Mouse (Mus musculus): ENCODE measurements around the gene Zfp141. TPM values are rescaled to one million over a fixed set of nuclear protein-coding genes. Genes with fewer than 3 reads are reported as not detected.
"Not testable (repeated sequence)": the region's sequence is repeated elsewhere in the genome, so short reads cannot be mapped to it uniquely, and the experiment has no call there.

Gene Zfp141
- 0.98 TPM in 1 of 2 replicates, not detected in the other for polyA plus RNA-seq (2012; ENCODE audit: insufficient read depth, low replicate concordance)

- H3K36me3 ChIP-seq (replicated peaks; ENCODE audit: low read length); H3K27me3 ChIP-seq (replicated peaks); H3K9me3 ChIP-seq: not testable (repeated sequence)
- Histone ChIP-seq H3K4me3 (replicated peaks) (peak within 1 kb of the TSS; percentile 93), H3K4me1 (peaks cover 37% of the 10 kb centered on the region)
- TF ChIP-seq FLI1 (IDR thresholded peaks at IDR 0.05; ENCODE audit: low read length) = peak; percentile 25; the same call in 1 of the 2 replicates
Measured at GRCm38 (mm10) chr7:42505588-42505987, at the start of gene Zfp141. Gene Zfp141 (minus strand): TSS chr7:42505740.

- TF ChIP-seq GATA1 (IDR thresholded peaks at IDR 0.05; ENCODE audit: borderline replicate concordance, low read length) = no peak
- no peak for TF ChIP-seq FLI1 (IDR thresholded peaks at IDR 0.05; ENCODE audit: low read length)
- Histone ChIP-seq H3K9me3 (peaks cover 9% of the 10 kb centered on the region), H3K4me1 (no peaks in the 10 kb centered on the region), H3K36me3 (replicated peaks; ENCODE audit: low read length) (no peaks in the 10 kb centered on the region), H3K4me3 (replicated peaks) (no peak overlapping the region), H3K27me3 (replicated peaks) (no peaks in the 10 kb centered on the region)
Measured at GRCm38 (mm10) chr7:42551766-42552165, 46.2 kb upstream of the Zfp141 start.

GRCm38 (mm10) chr7:42505186-42505585, 354 bp downstream of the Zfp141 start:
- Histone ChIP-seq H3K4me1 (peaks cover 40% of the 10 kb centered on the region), H3K9me3 (0 out of 2 replicates have a peak, but pooled peaks cover 3% of the 10 kb centered on the region), H3K36me3 (replicated peaks; ENCODE audit: low read length) (peaks cover 7% of the 10 kb centered on the region), H3K4me3 (replicated peaks) (peak overlapping the region; percentile 93), H3K27me3 (replicated peaks) (no peaks in the 10 kb centered on the region)
- TF ChIP-seq FLI1 (IDR thresholded peaks at IDR 0.05; ENCODE audit: low read length) = no peak
- no peak for TF ChIP-seq GATA1 (IDR thresholded peaks at IDR 0.05; ENCODE audit: borderline replicate concordance, low read length)

GRCm38 (mm10) chr7:42498248-42498647, 7.3 kb downstream of the Zfp141 start:
- Histone ChIP-seq H3K9me3 (no peaks in the 10 kb centered on the region), H3K4me1 (peaks cover 76% of the 10 kb centered on the region), H3K36me3 (replicated peaks; ENCODE audit: low read length) (peaks cover 13% of the 10 kb centered on the region), H3K27me3 (replicated peaks) (no peaks in the 10 kb centered on the region), H3K4me3 (replicated peaks) (no peak overlapping the region)
- no peak for TF ChIP-seq GATA1 (IDR thresholded peaks at IDR 0.05; ENCODE audit: borderline replicate concordance, low read length)
- no peak for TF ChIP-seq FLI1 (IDR thresholded peaks at IDR 0.05; ENCODE audit: low read length)

GRCm38 (mm10) chr7:42497356-42497755, 8.2 kb downstream of the Zfp141 start:
- H3K4me3 ChIP-seq (replicated peaks) = no peak overlapping the region
- no peaks in the 10 kb centered on the region for H3K9me3 ChIP-seq
- H3K27me3 ChIP-seq (replicated peaks) = no peaks in the 10 kb centered on the region
- peaks cover 13% of the 10 kb centered on the region for H3K36me3 ChIP-seq (replicated peaks; ENCODE audit: low read length)
- peaks cover 77% of the 10 kb centered on the region for H3K4me1 ChIP-seq
- TF ChIP-seq FLI1 (IDR thresholded peaks at IDR 0.05; ENCODE audit: low read length) = no peak
- no peak for TF ChIP-seq GATA1 (IDR thresholded peaks at IDR 0.05; ENCODE audit: borderline replicate concordance, low read length)

GRCm38 (mm10) chr7:42496202-42496601, 9.3 kb downstream of the Zfp141 start:
- Histone ChIP-seq H3K27me3 (replicated peaks) (no peaks in the 10 kb centered on the region), H3K36me3 (replicated peaks; ENCODE audit: low read length) (peaks cover 13% of the 10 kb centered on the region), H3K4me1 (peaks cover 72% of the 10 kb centered on the region), H3K4me3 (replicated peaks) (peak overlapping the region; percentile 68), H3K9me3 (no peaks in the 10 kb centered on the region)
- no peak for TF ChIP-seq FLI1 (IDR thresholded peaks at IDR 0.05; ENCODE audit: low read length)
- TF ChIP-seq GATA1 (IDR thresholded peaks at IDR 0.05; ENCODE audit: borderline replicate concordance, low read length) = no peak

GRCm38 (mm10) chr7:42490859-42491258, 14.7 kb downstream of the Zfp141 start:
- no peak for TF ChIP-seq GATA1 (IDR thresholded peaks at IDR 0.05; ENCODE audit: borderline replicate concordance, low read length)
- TF ChIP-seq FLI1 (IDR thresholded peaks at IDR 0.05; ENCODE audit: low read length) = no peak
- peak overlapping the region; percentile 84 for H3K4me3 ChIP-seq (replicated peaks)
- H3K27me3 ChIP-seq (replicated peaks) = no peaks in the 10 kb centered on the region
- H3K4me1 ChIP-seq = peaks cover 51% of the 10 kb centered on the region
- H3K9me3 ChIP-seq = peaks cover 8% of the 10 kb centered on the region
- peaks cover 34% of the 10 kb centered on the region for H3K36me3 ChIP-seq (replicated peaks; ENCODE audit: low read length)

GRCm38 (mm10) chr7:42490358-42490757, 15.2 kb downstream of the Zfp141 start:
- H3K9me3 ChIP-seq = peaks cover 8% of the 10 kb centered on the region
- no peak for TF ChIP-seq GATA1 (IDR thresholded peaks at IDR 0.05; ENCODE audit: borderline replicate concordance, low read length)
- no peak for TF ChIP-seq FLI1 (IDR thresholded peaks at IDR 0.05; ENCODE audit: low read length)
- H3K4me1 ChIP-seq = peaks cover 46% of the 10 kb centered on the region
- H3K27me3 ChIP-seq (replicated peaks) = no peaks in the 10 kb centered on the region
- H3K4me3 ChIP-seq (replicated peaks) = peak overlapping the region; percentile 44
- H3K36me3 ChIP-seq (replicated peaks; ENCODE audit: low read length) = peaks cover 39% of the 10 kb centered on the region

GRCm38 (mm10) chr7:42454640-42455039, 50.9 kb downstream of the Zfp141 start:
- H3K27me3 ChIP-seq (replicated peaks) = no peaks in the 10 kb centered on the region
- no peaks in the 10 kb centered on the region for H3K4me1 ChIP-seq
- no peak overlapping the region for H3K4me3 ChIP-seq (replicated peaks)
- TF ChIP-seq FLI1 (IDR thresholded peaks at IDR 0.05; ENCODE audit: low read length) (no peak), GATA1 (IDR thresholded peaks at IDR 0.05; ENCODE audit: borderline replicate concordance, low read length) (no peak)
- no peaks in the 10 kb centered on the region for H3K36me3 ChIP-seq (replicated peaks; ENCODE audit: low read length)
- peaks cover 9% of the 10 kb centered on the region; the same call in 1 of the 2 replicates for H3K9me3 ChIP-seq

GRCm38 (mm10) chr7:42450618-42451017, 54.9 kb downstream of the Zfp141 start:
- Histone ChIP-seq H3K9me3 (peaks cover 36% of the 10 kb centered on the region), H3K4me1 (no peaks in the 10 kb centered on the region), H3K4me3 (replicated peaks) (no peak overlapping the region), H3K27me3 (replicated peaks) (no peaks in the 10 kb centered on the region), H3K36me3 (replicated peaks; ENCODE audit: low read length) (no peaks in the 10 kb centered on the region)
- TF ChIP-seq GATA1 (IDR thresholded peaks at IDR 0.05; ENCODE audit: borderline replicate concordance, low read length) = no peak
- TF ChIP-seq FLI1 (IDR thresholded peaks at IDR 0.05; ENCODE audit: low read length) = no peak

- Histone ChIP-seq H3K9me3 (peaks cover 29% of the 10 kb centered on the region), H3K36me3 (replicated peaks; ENCODE audit: low read length) (no peaks in the 10 kb centered on the region), H3K4me1 (no peaks in the 10 kb centered on the region), H3K4me3 (replicated peaks) (no peak within 1 kb of the TSS), H3K27me3 (replicated peaks) (no peaks in the 10 kb centered on the region)
- TF ChIP-seq FLI1 (IDR thresholded peaks at IDR 0.05; ENCODE audit: low read length) (no peak), GATA1 (IDR thresholded peaks at IDR 0.05; ENCODE audit: borderline replicate concordance, low read length) (no peak)
Measured at GRCm38 (mm10) chr7:42447850-42448249, 57.7 kb downstream of the Zfp141 start, which contains the start of gene 4933421I07Rik. Gene 4933421I07Rik (minus strand): TSS chr7:42448120.

Data from megakaryocyte, embryonic 14.5 days (primary cell).